Mouse (Mus musculus) cerebral cortex, adult 2 months (tissue): ENCODE measurements around the gene Scarb1.

ENCODE experiments used
- WGBS: fragments of 180-500 bp; shearing (Covaris S2); methylation state at CpG from one replicate; pipeline ENCODE4 v1.1.7; 2018; 5-methylcytosine and 5-hydroxymethylcytosine counted together

The Scarb1 gene

GRCm38 (mm10) chr5:125340547-125341262, at the start of gene Scarb1:
TSS of gene Scarb1 (minus strand) at chr5:125341094.
- WGBS: under 1% methylated on average over 42 of the region's 42 CpGs

DNA sequence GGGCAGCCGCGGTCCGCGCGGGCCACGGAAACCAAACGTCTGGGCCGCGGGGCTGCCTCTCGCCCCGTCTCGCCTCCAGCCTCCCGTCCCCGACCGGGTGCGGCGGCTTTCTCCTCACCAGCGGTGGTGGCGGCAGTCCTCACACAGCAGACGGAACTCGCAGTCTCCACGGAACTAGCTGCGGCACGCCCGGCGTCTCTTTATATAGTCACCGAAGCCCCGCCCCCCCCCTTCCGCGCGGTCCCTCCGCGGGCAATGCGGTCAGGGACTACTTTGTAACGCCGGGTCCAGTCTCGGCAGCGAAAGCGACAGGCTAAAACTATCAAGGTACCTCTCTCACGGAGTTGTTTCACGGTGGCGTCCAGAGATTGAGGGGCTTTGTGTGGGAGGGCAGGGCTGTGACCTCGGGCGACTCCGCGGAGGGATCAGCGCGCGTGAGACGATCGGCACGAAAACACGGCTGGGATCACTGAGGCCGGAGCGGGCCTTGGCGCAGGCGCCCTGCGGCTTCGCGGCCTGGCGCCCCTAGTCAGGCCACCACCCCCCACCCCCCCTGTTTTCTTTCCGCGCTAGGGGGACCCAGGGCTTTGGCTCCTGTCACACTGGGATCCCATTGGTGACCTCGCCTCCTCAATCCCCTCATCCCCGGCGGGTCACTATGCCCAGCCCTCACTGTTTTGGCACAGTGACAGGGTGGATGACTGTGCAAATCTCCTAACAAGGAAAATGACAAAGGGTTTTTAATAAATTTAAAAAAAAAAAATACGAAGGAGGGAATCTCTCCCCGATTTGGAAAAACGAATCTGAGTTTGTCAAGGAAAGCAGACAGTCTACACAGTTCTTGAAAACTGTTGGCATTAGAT, 48.9 kb upstream of the Scarb1 start, which contains the start of gene Ubc:
Ubc (minus strand) TSS at position 624 of the 863 bp plus-strand sequence.
- 1% methylated on average over 69 of the region's 69 CpGs for WGBS

- 1% methylated on average over 40 of the region's 41 CpGs for WGBS
These were observed 48.3 kb upstream of the Scarb1 start, which contains the start of gene Gm10382 for GRCm38 (mm10) chr5:125389131-125389578. TSS of gene Gm10382 (plus strand) at chr5:125389322.

DNA sequence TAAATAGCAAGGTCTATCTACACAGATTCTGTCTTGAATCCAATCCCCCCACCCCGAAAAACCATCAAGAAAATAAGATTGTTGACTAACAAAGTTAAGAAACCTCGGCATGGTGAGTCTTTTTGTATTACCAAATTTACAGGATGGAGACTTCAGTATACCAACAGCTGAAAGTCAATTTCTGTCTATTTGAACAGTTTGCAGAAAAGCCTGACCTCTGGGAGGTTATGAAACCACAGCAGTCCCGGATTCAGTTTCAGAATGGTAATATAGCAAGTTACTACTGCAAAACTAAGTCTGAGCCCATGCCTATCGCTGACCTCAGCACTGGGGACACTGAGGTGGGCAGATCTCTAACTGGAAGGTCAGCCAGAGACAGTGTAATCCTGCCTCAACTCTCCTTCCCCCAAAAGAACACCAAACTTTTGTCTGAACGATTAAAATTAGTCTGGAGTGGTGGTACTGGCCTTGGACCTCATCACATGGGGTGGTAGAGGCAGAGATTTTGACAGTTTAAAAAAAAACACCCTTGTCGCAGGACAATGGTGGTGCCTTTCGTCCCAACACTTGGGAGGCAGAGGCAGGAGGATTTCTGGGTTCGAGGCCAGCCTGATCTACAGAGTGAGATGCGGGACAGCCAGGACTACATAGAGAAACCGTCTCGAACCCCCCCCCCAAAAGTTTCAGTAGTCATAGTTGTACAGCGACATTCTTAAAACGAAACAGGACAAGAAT, 47.6 kb upstream of the Scarb1 start:
- 4% methylated on average over 13 of the region's 13 CpGs for WGBS

GRCm38 (mm10) chr5:125387295-125387694, 46.4 kb upstream of the Scarb1 start:
- 58% methylated on average over 5 of the region's 6 CpGs for whole genome bisulfite sequencing

GRCm38 (mm10) chr5:125385215-125385940, 44.5 kb upstream of the Scarb1 start:
- WGBS: 40% methylated on average over 8 of the region's 8 CpGs

- 57% methylated on average over 2 of the region's 2 CpGs for WGBS
These were observed 43.8 kb upstream of the Scarb1 start for GRCm38 (mm10) chr5:125384512-125385214.

DNA sequence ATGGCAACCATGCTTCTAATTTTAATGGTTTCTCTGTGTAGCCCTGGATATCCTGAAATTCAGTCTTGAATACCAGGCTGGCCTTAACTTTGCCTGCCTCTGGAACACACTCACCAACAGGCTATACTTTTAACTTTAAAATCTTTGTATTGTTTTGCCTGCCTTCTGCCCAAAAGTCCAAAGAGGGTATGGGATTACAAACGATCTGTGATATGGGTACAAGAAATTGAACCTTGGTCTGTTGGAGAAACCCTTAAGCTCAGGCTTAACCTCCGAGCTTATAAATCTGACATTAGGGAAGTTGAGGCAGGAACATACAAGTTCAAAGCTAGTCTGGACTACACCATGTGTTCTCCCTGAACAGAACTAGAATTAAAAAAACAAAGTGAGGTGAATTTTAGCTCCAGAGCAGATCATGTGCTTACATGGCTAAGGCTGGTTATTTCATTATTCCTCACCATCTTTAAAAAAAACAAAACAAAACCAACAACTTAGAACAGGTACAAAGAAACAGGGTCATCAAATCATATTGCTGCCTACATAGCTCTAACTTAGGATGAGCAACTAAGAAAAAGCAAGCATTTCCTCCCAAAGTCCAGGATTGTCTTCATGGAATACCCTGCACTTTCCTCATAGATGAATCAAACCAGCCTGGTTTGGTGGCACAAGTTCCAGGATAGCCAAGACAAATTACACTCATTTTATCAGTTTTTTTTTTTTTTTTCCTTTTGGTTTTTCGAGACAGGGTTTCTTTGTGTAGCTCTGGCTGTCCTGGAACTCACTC, 42.9 kb upstream of the Scarb1 start:
- WGBS: 49% methylated on average over 3 of the region's 3 CpGs

DNA sequence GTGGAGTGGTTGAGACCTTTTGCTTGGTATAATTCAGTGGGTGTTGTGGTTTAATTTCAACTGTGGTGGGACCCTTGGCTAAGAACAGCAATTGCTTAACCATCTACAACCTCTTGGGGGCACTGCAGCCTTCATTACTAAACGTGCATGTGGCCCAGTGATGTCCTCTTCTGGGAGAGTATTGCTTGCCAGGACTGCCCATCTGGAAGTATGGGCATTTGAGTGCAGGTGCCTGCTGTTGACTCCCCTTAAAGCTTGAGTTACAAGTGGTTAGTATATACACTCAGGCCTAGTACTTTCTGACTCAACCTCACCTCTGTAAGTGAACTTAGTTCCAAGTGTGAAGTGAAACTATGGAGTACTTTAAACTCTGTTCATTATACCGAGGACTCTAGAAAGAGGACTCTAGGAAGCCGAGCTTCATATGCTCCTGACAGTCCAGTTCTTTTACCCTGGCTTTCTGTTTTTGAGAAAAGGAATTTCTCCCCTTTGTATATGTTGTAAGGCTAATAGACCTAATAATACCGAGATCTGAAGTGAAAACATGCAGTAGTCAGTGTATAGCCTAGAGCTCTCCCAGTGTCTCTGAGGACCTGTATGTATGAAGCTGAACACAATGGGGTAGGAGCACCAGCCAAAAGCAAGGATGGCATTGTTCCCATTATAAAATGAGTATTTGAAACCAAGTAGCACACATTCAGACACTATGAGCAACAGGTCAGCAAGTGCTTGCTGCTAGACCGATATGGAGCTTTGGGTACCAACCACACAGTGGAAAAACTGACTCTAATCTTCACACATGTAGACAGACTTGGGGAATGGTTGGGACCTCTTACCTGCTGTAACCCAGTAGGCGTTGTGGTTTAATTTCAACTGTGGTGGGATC, 42.0 kb upstream of the Scarb1 start:
- 15% methylated on average over 6 of the region's 6 CpGs for WGBS

- WGBS: 54% methylated on average over 5 of the region's 5 CpGs
These were observed 41.2 kb upstream of the Scarb1 start for GRCm38 (mm10) chr5:125381954-125382672.

DNA sequence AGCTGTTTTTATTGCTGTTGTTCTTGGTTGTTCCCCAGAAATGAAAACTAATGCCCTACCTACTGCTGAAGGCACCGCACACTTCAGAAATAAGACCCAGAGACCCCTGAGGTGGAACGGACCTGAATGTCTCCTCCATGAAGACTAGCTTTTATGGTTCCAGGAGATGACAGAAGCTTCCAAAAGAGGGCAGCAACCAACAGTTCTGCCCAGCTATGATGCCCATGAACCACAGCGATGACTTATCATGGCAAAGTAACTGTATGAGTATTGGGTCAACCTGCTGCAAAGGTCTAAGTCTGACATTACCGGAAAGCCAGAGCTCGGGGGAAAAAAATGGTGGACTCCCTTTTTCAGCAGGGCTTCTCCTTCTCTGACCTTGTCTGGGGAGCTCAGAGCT, 38.0 kb upstream of the Scarb1 start:
- 69% methylated on average over 5 of the region's 5 CpGs for WGBS

- WGBS: 81% methylated on average over 7 of the region's 7 CpGs
These were observed 36.3 kb upstream of the Scarb1 start for GRCm38 (mm10) chr5:125377214-125377613.

GRCm38 (mm10) chr5:125375871-125376270, 35.0 kb upstream of the Scarb1 start:
- WGBS: 51% methylated on average over 2 of the region's 2 CpGs

DNA sequence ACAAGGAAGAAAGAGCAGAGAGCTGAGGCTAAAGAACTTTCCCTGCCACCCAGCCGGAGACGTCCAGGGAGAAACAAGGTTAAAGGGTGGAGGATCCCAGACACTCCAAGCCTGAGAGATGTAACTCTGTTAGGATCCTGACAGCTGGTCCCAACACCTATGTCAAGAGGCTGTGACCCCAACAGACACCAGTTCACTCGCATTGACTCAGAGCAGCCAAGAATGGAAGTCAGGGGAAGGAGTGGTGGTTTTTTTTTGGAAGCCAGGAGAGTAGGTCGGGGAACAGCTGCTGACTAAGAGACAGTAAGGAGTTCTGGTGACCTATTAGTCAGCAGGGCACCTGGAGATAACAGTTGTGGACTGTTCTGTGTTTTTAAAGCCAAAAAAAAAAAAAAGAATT, 31.1 kb upstream of the Scarb1 start:
- 79% methylated on average over 4 of the region's 4 CpGs for WGBS

DNA sequence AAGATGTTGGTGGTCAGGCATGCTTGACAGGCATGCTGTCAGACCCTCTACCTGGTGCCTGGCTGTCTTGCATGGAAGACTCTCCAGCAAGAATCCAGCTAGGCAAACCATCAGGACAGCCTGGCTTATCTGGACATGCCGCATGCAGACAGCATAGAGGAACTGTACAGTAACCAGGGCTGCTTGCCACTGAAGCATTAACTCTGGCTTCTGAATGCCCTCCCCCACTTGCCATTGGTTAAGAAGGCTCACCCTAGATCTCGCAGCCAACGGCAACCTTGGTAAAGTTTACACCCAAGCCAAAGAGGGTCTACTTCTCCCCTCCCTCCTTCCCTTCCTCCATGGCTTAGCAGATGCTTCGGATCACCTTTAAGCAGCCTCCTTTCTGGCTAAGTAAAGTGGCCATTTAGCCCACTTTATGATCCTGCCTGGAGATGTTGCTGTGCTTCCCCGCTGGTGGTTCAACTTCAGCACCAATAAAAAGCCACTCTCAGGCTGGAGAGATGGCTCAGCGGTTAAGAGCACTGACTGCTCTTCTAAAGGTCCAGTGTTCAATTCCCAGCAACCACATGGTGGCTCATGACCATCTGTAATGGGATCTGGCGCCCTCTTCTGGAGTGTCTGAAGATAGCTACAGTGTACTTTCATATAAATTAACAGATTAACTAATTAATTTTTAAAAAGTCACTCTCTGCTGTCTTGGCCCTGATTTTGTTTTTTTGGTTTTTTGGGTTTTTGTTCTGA, 30.2 kb upstream of the Scarb1 start:
- 79% methylated on average over 7 of the region's 7 CpGs for WGBS

DNA sequence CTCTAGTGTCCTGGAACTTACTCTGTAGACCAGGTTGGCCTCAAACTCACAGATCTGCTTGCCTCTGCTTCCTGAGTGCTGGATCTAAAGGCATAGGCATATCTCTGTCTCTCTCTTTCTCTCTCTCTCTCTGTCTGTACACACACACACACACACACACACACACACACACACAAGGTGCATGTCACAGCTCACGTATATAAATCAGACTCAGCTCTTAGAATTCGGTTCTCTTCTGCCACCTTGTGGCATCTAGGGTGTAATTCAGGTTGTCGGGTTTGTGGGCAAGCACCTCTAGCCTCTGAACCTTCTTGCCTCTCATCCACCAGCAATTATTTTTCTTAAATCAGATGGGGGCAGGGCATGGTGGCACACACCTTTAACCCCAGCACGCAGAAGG, 27.7 kb upstream of the Scarb1 start:
- WGBS: 2% methylated on average over 4 of the region's 4 CpGs

DNA sequence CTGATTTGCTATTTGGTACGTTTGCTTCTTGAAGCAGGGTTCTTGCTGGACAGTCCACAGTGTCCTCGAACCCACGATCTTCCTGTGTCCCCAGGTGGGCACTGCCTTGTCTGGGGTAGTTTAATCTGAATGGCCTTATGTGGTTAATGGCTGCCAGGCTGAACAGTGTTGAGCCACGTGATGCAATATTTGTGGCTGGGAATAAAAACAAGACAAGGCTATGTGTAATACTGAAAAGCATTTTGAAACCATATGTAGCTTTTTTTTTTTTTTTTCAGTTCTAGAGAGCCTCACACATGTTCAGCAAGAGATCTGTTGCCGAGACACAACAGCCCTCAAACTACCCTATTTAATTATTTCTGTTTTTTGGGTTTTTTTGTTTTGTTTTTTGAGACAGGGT, 27.3 kb upstream of the Scarb1 start:
- WGBS: 59% methylated on average over 5 of the region's 5 CpGs
